In the genomic region with DNA sequence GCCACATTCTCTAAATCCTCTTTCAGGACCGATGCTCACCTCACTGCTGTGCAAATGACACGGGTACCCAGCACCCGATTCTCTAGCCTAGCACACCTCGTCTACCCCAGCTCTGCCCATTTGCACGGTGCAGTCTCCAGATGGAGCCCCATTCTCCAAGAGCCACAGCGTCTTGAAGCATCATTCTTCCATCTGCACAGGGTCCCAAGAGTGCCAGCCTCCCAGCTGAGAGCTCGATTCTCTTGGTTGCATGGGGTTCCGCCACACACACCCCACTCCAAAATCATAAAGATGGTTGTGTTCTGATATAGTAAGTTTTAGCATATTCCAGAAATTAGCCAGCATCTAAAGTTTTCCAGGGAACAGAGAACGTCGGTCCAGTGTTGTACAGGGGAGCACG, we compare ENCODE assay signal across 9 mouse cellular contexts. TPM values are rescaled to one million over a fixed set of nuclear protein-coding genes. Genes with fewer than 3 reads are reported as not detected.
A peak's percentile ranks its signal among the peaks of the same experiment; 100 is the strongest.
DNase-seq lines count a peak whose midpoint lies in the region; ATAC-seq and TF ChIP-seq lines count a peak whose summit lies in the region.
"Had no signal": no experiment of that assay in that cellular context is flagged by ENCODE, and none has a peak within 500 bp of the region (broad histone marks: within the 10 kb centered on the region; RNA-seq: fewer than 3 reads in every experiment).

No protein-coding gene starts in this region.

- ATAC-seq in kidney, embryonic 15.5 days (replicated peaks; ENCODE audit: low FRiP score): no peak
- no peak for ATAC-seq in embryonic facial prominence, embryonic 14.5 days (ENCODE audit: low read depth)
- no peak for ATAC-seq in intestine, postnatal 0 days
- no peak for ATAC-seq in neural tube, embryonic 14.5 days (ENCODE audit: low read depth)

- 6% methylated on average over 11 of the region's 11 CpGs for WGBS in kidney, embryonic 15.5 days
- WGBS in embryonic facial prominence, embryonic 14.5 days: 8% methylated on average over 11 of the region's 11 CpGs
- 6% methylated on average over 11 of the region's 11 CpGs for WGBS in intestine, postnatal 0 days
- WGBS in neural tube, embryonic 14.5 days: 2% methylated on average over 11 of the region's 11 CpGs

- H3K36me3 ChIP-seq in kidney, embryonic 15.5 days: peaks cover 4% of the 10 kb centered on the region; the same call in 1 of the 2 replicates
- no peaks in the 10 kb centered on the region for H3K36me3 ChIP-seq in embryonic facial prominence, embryonic 14.5 days (ENCODE audit: control insufficient read depth, insufficient read depth, low read length)
- peaks cover 6% of the 10 kb centered on the region; the same call in 1 of the 2 replicates for H3K36me3 ChIP-seq in intestine, postnatal 0 days (ENCODE audit: control insufficient read depth, insufficient read depth)
- H3K36me3 ChIP-seq in neural tube, embryonic 14.5 days (ENCODE audit: control insufficient read depth, insufficient read depth, low read length): no peaks in the 10 kb centered on the region

- 0 out of 2 replicates have a peak overlapping the region, but pooled peaks have one; percentile 6 for H3K9ac ChIP-seq in kidney, embryonic 15.5 days
- peak overlapping the region; percentile 48; the same call in 1 of the 2 replicates for H3K9ac ChIP-seq in embryonic facial prominence, embryonic 14.5 days (ENCODE audit: low read depth, low read length)
- H3K9ac ChIP-seq in intestine, postnatal 0 days (ENCODE audit: low read depth, low read length): no peak overlapping the region
- no peak overlapping the region for H3K9ac ChIP-seq in neural tube, embryonic 14.5 days (replicated peaks; ENCODE audit: low read depth, low read length)

- no peak for DNase-seq in kidney, postnatal 4 days
- DNase-seq in embryonic facial prominence, embryonic 14.5 days (ENCODE audit: low spot score): no peak
- DNase-seq in left cerebral cortex, adult 9 months (ENCODE audit: low spot score in 2 of 2): no peak
- DNase-seq in frontal cortex, postnatal 10 days (ENCODE audit: low spot score in 2 of 2): no peak
- DNase-seq in layer of hippocampus, adult 9-10 months (ENCODE audit: low spot score): no peak
- DNase-seq: adrenal gland, adult 8-10 months had no signal

- no peaks in the 10 kb centered on the region for H3K9me3 ChIP-seq in kidney, embryonic 15.5 days (replicated peaks)
- no peaks in the 10 kb centered on the region for H3K9me3 ChIP-seq in embryonic facial prominence, embryonic 14.5 days (ENCODE audit: control insufficient read depth, low read length)
- H3K9me3 ChIP-seq in intestine, postnatal 0 days (ENCODE audit: control insufficient read depth): no peaks in the 10 kb centered on the region
- H3K9me3 ChIP-seq in neural tube, embryonic 14.5 days (ENCODE audit: control insufficient read depth, low read length): no peaks in the 10 kb centered on the region

- no peak overlapping the region for H3K27ac ChIP-seq in kidney, embryonic 15.5 days
- no peak overlapping the region; the same call in 1 of the 2 replicates for H3K27ac ChIP-seq in embryonic facial prominence, embryonic 14.5 days (replicated peaks; ENCODE audit: low read depth, low read length)
- H3K27ac ChIP-seq in intestine, postnatal 0 days (ENCODE audit: low read depth, low read length): no peak overlapping the region
- no peak overlapping the region for H3K27ac ChIP-seq in neural tube, embryonic 14.5 days (ENCODE audit: low read depth, low read length)

- peak overlapping the region; percentile 31 for H3K4me3 ChIP-seq in kidney, embryonic 15.5 days (replicated peaks)
- peak overlapping the region; percentile 24 for H3K4me3 ChIP-seq in embryonic facial prominence, embryonic 14.5 days (ENCODE audit: low read depth, low read length)
- H3K4me3 ChIP-seq in intestine, postnatal 0 days (ENCODE audit: low read depth, low read length): peak overlapping the region; percentile 4; the same call in 1 of the 2 replicates
- no peak overlapping the region; the same call in 1 of the 2 replicates for H3K4me3 ChIP-seq in neural tube, embryonic 14.5 days (ENCODE audit: low read depth, low read length)

- H3K27me3 ChIP-seq in kidney, embryonic 15.5 days: peaks cover 27% of the 10 kb centered on the region
- peaks cover 4% of the 10 kb centered on the region for H3K27me3 ChIP-seq in embryonic facial prominence, embryonic 14.5 days (replicated peaks; ENCODE audit: control insufficient read depth, insufficient read depth, low read length)
- H3K27me3 ChIP-seq in intestine, postnatal 0 days (replicated peaks; ENCODE audit: control insufficient read depth, insufficient read depth, low read length): no peaks in the 10 kb centered on the region
- H3K27me3 ChIP-seq in neural tube, embryonic 14.5 days (ENCODE audit: control insufficient read depth, insufficient read depth, low read length): peaks cover 4% of the 10 kb centered on the region; the same call in 1 of the 2 replicates

- no peak for TF ChIP-seq CTCF in intestine, postnatal 0 days (IDR thresholded peaks at IDR 0.05; ENCODE audit: low read depth)

- H3K4me2 ChIP-seq in kidney, embryonic 15.5 days: peak overlapping the region; percentile 65
- H3K4me2 ChIP-seq in embryonic facial prominence, embryonic 14.5 days (ENCODE audit: low read depth, low read length): peak overlapping the region; percentile 56
- peak overlapping the region; percentile 52 for H3K4me2 ChIP-seq in intestine, postnatal 0 days (replicated peaks; ENCODE audit: low read depth)
- H3K4me2 ChIP-seq in neural tube, embryonic 14.5 days (ENCODE audit: low read depth, low read length): peak overlapping the region; percentile 36

- H3K4me1 ChIP-seq in kidney, embryonic 15.5 days: peaks cover 35% of the 10 kb centered on the region
- H3K4me1 ChIP-seq in embryonic facial prominence, embryonic 14.5 days (ENCODE audit: control insufficient read depth, insufficient read depth, low read length): peaks cover 22% of the 10 kb centered on the region
- peaks cover 4% of the 10 kb centered on the region; the same call in 1 of the 2 replicates for H3K4me1 ChIP-seq in intestine, postnatal 0 days (replicated peaks; ENCODE audit: control insufficient read depth, insufficient read depth, low read length)
- H3K4me1 ChIP-seq in neural tube, embryonic 14.5 days (ENCODE audit: control insufficient read depth, insufficient read depth, low read length): peaks cover 15% of the 10 kb centered on the region

RNA-seq across cellular contexts. Expression of a gene that starts 17.2 kb away (rescaled TPM):
- not detected in 2 replicates for polyA plus RNA-seq in kidney, embryonic 15.5 days (2015; fragmentation: Nextera tagmentation; extraction: Ambion mirVana)
- 0.16 TPM in 1 of 2 replicates, not detected in the other for polyA plus RNA-seq in embryonic facial prominence, embryonic 14.5 days (2014; fragmentation: Nextera tagmentation; extraction: Ambion mirVana)
- polyA plus RNA-seq in intestine, postnatal 0 days (2015; fragmentation: Nextera tagmentation; extraction: Ambion mirVana): not detected in 2 replicates
- not detected in 2 replicates for polyA plus RNA-seq in neural tube, embryonic 14.5 days (2014; fragmentation: Nextera tagmentation; extraction: Ambion mirVana)

RNA-seq across cellular contexts. Expression of a gene that starts 33.1 kb away (rescaled TPM):
- polyA plus RNA-seq in kidney, embryonic 15.5 days (2015; fragmentation: Nextera tagmentation; extraction: Ambion mirVana): 53.2 and 53.9 TPM in 2 replicates
- polyA plus RNA-seq in embryonic facial prominence, embryonic 14.5 days (2014; fragmentation: Nextera tagmentation; extraction: Ambion mirVana): 30.9 and 31.6 TPM in 2 replicates
- polyA plus RNA-seq in intestine, postnatal 0 days (2015; fragmentation: Nextera tagmentation; extraction: Ambion mirVana): 24.0 and 26.1 TPM in 2 replicates
- polyA plus RNA-seq in neural tube, embryonic 14.5 days (2014; fragmentation: Nextera tagmentation; extraction: Ambion mirVana): 20.4 and 25.9 TPM in 2 replicates

Comparison
In these comparisons a context has a peak if more than half of its experiments do, and no peak if none do; other contexts are left out.
1. H3K9ac ChIP-seq: peak in kidney, embryonic 15.5 days (single experiment) and embryonic facial prominence, embryonic 14.5 days (single experiment); none in intestine, postnatal 0 days (single experiment) and neural tube, embryonic 14.5 days (single experiment).
2. Peak in every context shown above with its lines, with median percentiles within 50 percentile points of each other: H3K4me2 ChIP-seq.